Mouse (Mus musculus) intestine, embryonic 16.5 days (tissue): ENCODE measurements at regions not wholly inside any gene's neighbourhood (a gene's known extent, or its start where the extent isn't known, plus 50 kb on each side); places are given as distances from the start of the nearest gene placed in this dataset.
"Not testable (repeated sequence)": the region's sequence is repeated elsewhere in the genome, so short reads cannot be mapped to it uniquely, and the experiment has no call there.

Experiments used
- ATAC-seq: fragments of 200-750 bp; cut with Nextera tagmentation; 2 replicates; pipeline ENCODE4 v1.8.0; 2017; ENCODE audit warnings: moderate TSS enrichment, moderate library complexity
- H3K27ac ChIP-seq: fragments of 300-500 bp; sonication (generic); 2 replicates; pipeline ENCODE4 v1.5.1; 2014; ENCODE audit warnings: mild to moderate bottlenecking, low read length
- H3K27me3 ChIP-seq: fragments of 300-500 bp; sonication (generic); replicated peaks from 2 replicates; pipeline ENCODE4 v1.6.1; 2014; ENCODE audit warnings: low read length, control low read depth, mixed read lengths; ENCODE audit not compliant: control insufficient read depth, insufficient read depth
- H3K36me3 ChIP-seq: fragments of 300-500 bp; sonication (generic); 2 replicates; pipeline ENCODE4 v1.6.1; 2014; ENCODE audit warnings: low read length, control low read depth; ENCODE audit not compliant: control insufficient read depth, insufficient read depth
- H3K4me1 ChIP-seq: fragments of 300-500 bp; sonication (generic); 2 replicates; pipeline ENCODE4 v1.6.1; 2014; ENCODE audit warnings: low read length, control low read depth, mixed read lengths; ENCODE audit not compliant: control insufficient read depth, insufficient read depth
- H3K4me2 ChIP-seq: fragments of 300-500 bp; sonication (generic); 2 replicates; pipeline ENCODE4 v1.6.1; 2014; ENCODE audit warnings: low read depth, low read length, control low read depth
- H3K4me3 ChIP-seq: fragments of 300-500 bp; sonication (generic); 2 replicates; pipeline ENCODE4 v1.5.1; 2014; ENCODE audit warnings: mild to moderate bottlenecking, low read length
- H3K9ac ChIP-seq: fragments of 300-500 bp; sonication (generic); 2 replicates; pipeline ENCODE4 v1.6.1; 2014; ENCODE audit warnings: low read depth, low read length
- H3K9me3 ChIP-seq: fragments of 300-500 bp; sonication (generic); 2 replicates; pipeline ENCODE4 v1.6.1; 2016; ENCODE audit warnings: low read length, control low read depth; ENCODE audit not compliant: control insufficient read depth
- WGBS: fragments of 180-500 bp; shearing (Covaris S2); extraction: QIAGEN DNeasy Blood & Tissue Kit; methylation state at CpG from one replicate; pipeline ENCODE4 v1.1.7; 2014; 5-methylcytosine and 5-hydroxymethylcytosine counted together

- ATAC-seq: peak; percentile 73
- H3K27me3 ChIP-seq: no peaks in the 10 kb centered on the region
- 72% methylated on average over 5 of the region's 5 CpGs for WGBS
- H3K4me3 ChIP-seq: no peak overlapping the region
- no peaks in the 10 kb centered on the region; the same call in 1 of the 2 replicates for H3K4me1 ChIP-seq
- H3K36me3 ChIP-seq: no peaks in the 10 kb centered on the region
- H3K9me3 ChIP-seq: peaks cover 7% of the 10 kb centered on the region
- H3K4me2 ChIP-seq: no peak overlapping the region
- no peak overlapping the region for H3K27ac ChIP-seq
- H3K9ac ChIP-seq: no peak overlapping the region
Observed at GRCm38 (mm10) chr17:50413916-50414315, 95.3 kb upstream of the Plcl2 start.

DNA sequence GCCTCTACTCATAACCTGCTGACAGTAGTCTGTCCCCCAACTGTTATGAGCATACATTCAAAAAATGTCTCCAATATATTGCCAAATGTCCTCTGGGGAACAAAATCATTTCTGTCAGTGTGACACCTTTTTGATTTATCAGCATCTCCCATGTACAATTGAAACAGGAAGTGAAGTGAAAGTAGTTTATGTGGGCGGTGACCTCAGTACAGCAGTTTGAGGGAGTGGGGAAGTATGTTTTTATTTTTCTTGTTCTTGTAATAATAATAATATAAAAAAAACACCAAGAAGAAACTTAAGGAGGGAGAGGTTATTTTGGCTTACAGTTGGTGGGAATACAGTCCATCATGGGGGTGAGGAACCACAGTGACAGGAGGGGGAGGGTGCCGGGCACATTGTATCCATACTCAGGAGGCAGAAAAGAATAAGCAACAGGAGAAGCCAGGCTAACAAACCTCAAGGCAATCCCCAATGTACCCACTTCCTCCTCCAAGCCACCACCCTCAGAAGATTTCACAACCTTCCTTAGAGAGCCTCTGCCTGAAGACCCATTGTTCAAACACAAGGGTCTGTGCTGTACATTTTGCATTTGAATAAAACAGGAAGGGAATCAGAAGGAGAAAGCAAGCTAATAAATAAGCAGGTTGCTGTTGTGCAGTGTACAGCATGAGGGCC, 93.7 kb upstream of the Plcl2 start:
- Histone ChIP-seq H3K9me3 (peaks cover 7% of the 10 kb centered on the region), H3K36me3 (no peaks in the 10 kb centered on the region), H3K4me2 (no peak overlapping the region), H3K27ac (no peak overlapping the region), H3K9ac (no peak overlapping the region), H3K4me1 (no peaks in the 10 kb centered on the region; the same call in 1 of the 2 replicates), H3K27me3 (no peaks in the 10 kb centered on the region), H3K4me3 (no peak overlapping the region)
- ATAC-seq: no peak
- WGBS: 85% methylated on average over 2 of the region's 2 CpGs

GRCm38 (mm10) chr17:50416119-50416518, 93.1 kb upstream of the Plcl2 start:
- H3K9me3 ChIP-seq: peaks cover 7% of the 10 kb centered on the region
- H3K36me3 ChIP-seq: no peaks in the 10 kb centered on the region
- H3K4me3 ChIP-seq: no peak overlapping the region
- H3K9ac ChIP-seq: no peak overlapping the region
- WGBS: 62% methylated on average over 1 of the region's 1 CpGs
- no peak overlapping the region for H3K4me2 ChIP-seq
- no peaks in the 10 kb centered on the region; the same call in 1 of the 2 replicates for H3K4me1 ChIP-seq
- H3K27ac ChIP-seq: no peak overlapping the region
- ATAC-seq: no peak
- no peaks in the 10 kb centered on the region for H3K27me3 ChIP-seq

GRCm38 (mm10) chr17:50416538-50417113, 92.6 kb upstream of the Plcl2 start:
- ATAC-seq: no peak
- Histone ChIP-seq H3K27ac (no peak overlapping the region), H3K4me1 (no peaks in the 10 kb centered on the region; the same call in 1 of the 2 replicates), H3K9me3 (peaks cover 7% of the 10 kb centered on the region), H3K27me3 (no peaks in the 10 kb centered on the region), H3K4me2 (no peak overlapping the region), H3K9ac (no peak overlapping the region), H3K4me3 (no peak overlapping the region), H3K36me3 (no peaks in the 10 kb centered on the region)
- WGBS: 50% methylated on average over 3 of the region's 3 CpGs

DNA sequence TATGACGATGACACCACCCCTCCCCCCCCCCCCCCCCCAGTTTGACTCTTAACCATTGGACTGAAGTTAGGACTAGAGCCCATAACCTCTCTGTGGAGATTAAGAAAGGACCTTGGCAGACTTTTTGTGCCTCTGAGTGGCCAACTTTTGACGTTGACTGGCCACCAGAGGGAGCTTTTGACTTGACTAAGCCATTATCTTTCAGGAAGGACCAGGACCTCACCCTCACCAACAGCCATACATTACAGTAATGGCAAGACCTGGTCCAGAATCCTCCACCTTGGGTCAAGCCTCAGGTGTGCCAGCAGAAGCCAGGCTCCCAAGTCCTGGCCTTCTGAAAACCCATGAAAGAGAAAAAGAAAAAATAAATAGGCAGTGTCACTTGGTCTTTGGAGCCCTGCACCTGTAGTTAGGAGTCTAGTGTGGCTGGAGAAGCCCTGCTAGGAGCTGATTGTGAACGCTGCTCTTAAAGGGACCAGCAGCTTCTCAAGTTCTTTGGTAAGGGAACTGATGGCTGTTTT, 90.3 kb upstream of the Plcl2 start:
- 67% methylated on average over 3 of the region's 3 CpGs for WGBS
- Histone ChIP-seq H3K4me2 (no peak overlapping the region), H3K9ac (no peak overlapping the region), H3K4me3 (no peak overlapping the region), H3K27me3 (no peaks in the 10 kb centered on the region), H3K4me1 (no peaks in the 10 kb centered on the region; the same call in 1 of the 2 replicates), H3K36me3 (no peaks in the 10 kb centered on the region), H3K9me3 (peaks cover 7% of the 10 kb centered on the region), H3K27ac (no peak overlapping the region)
- no peak for ATAC-seq

- H3K36me3 ChIP-seq, H3K27me3 ChIP-seq, H3K4me3 ChIP-seq, ATAC-seq, H3K27ac ChIP-seq, H3K4me1 ChIP-seq, H3K9ac ChIP-seq, H3K4me2 ChIP-seq: not testable (repeated sequence)
- H3K9me3 ChIP-seq: peaks cover 11% of the 10 kb centered on the region
Observed at GRCm38 (mm10) chr17:50419551-50419950, 89.7 kb upstream of the Plcl2 start.

DNA sequence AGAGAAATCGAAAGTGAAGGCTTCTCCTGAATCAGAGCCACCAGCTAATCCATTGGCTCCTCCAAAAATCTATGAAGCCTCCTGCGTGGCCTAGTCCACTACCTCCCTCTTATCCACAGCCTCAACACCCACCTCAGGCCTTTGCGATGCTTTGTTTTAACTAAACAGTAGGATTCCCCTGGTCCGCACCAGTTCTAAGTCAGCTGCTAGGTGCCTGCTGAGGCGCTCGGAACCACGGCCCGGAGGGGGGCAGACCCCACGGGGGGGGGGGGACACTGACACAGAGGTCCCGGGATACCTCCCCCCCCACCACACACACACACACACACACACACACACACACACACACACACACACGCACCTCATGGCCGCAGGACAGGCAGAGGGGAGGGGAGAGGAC, 89.2 kb upstream of the Plcl2 start:
- H3K4me1 ChIP-seq: no peaks in the 10 kb centered on the region; the same call in 1 of the 2 replicates
- 75% methylated on average over 11 of the region's 12 CpGs for WGBS

GRCm38 (mm10) chr17:50420690-50421089, 88.5 kb upstream of the Plcl2 start:
- H3K9me3 ChIP-seq: peaks cover 11% of the 10 kb centered on the region
- H3K9ac ChIP-seq: no peak overlapping the region
- no peaks in the 10 kb centered on the region for H3K27me3 ChIP-seq
- H3K27ac ChIP-seq: no peak overlapping the region
- H3K4me3 ChIP-seq: no peak overlapping the region
- WGBS: 95% methylated on average over 6 of the region's 6 CpGs
- no peak overlapping the region for H3K4me2 ChIP-seq
- no peaks in the 10 kb centered on the region; the same call in 1 of the 2 replicates for H3K4me1 ChIP-seq
- no peak for ATAC-seq
- no peaks in the 10 kb centered on the region for H3K36me3 ChIP-seq

More for the DNA sequence above, 89.2 kb upstream of the Plcl2 start:
- H3K4me3 ChIP-seq: no peak overlapping the region
- no peak overlapping the region for H3K9ac ChIP-seq
- H3K36me3 ChIP-seq: no peaks in the 10 kb centered on the region
- peaks cover 11% of the 10 kb centered on the region for H3K9me3 ChIP-seq
- H3K27ac ChIP-seq: no peak overlapping the region
- ATAC-seq: peak; percentile 84
- H3K27me3 ChIP-seq: no peaks in the 10 kb centered on the region
- H3K4me2 ChIP-seq: no peak overlapping the region

GRCm38 (mm10) chr17:50421476-50421875, 87.7 kb upstream of the Plcl2 start:
- WGBS: 90% methylated on average over 10 of the region's 10 CpGs
- Histone ChIP-seq H3K27me3 (no peaks in the 10 kb centered on the region), H3K4me3 (no peak overlapping the region), H3K9ac (no peak overlapping the region), H3K9me3 (peaks cover 11% of the 10 kb centered on the region), H3K36me3 (no peaks in the 10 kb centered on the region), H3K27ac (no peak overlapping the region), H3K4me1 (no peaks in the 10 kb centered on the region), H3K4me2 (no peak overlapping the region)
- no peak for ATAC-seq
